ENCODE assay signal across 8 mouse cellular contexts in the genomic region with DNA sequence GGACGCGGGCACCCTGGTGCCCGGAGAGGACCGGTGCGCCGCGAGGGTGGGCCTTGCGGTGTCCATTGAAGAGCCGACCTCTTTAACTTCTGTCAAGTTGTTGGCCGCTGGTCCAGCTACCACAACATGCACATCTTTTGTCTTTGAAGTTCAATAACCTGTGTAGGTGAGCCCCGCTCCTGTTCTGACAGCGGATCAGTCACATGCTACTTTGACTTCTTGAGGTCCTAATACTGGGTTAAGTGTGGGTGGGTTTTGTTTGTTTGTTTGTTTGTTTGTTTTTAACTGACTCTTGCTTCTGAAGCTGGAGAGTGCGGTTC. TPM values are rescaled to one million over a fixed set of nuclear protein-coding genes. Genes with fewer than 3 reads are reported as not detected.
DNase-seq lines count a peak whose midpoint lies in the region; ATAC-seq and TF ChIP-seq lines count a peak whose summit lies in the region.

No protein-coding gene starts in this region.

- H3K36me3 ChIP-seq in hindbrain, postnatal 0 days (ENCODE audit: insufficient read depth, low read length), result no peaks in the 10 kb centered on the region
- H3K36me3 ChIP-seq in myocyte (ENCODE audit: control insufficient read depth, insufficient read depth), result no peaks in the 10 kb centered on the region

- peak overlapping the region; percentile 82 for H3ac ChIP-seq in myocyte (ENCODE audit: control insufficient read depth, insufficient read length)

- WGBS in hindbrain, postnatal 0 days, result 0% methylated on average over 13 of the region's 13 CpGs

- intact Hi-C loops in left cerebral cortex, adult 2 months (cut with DNase I), result loop anchor here (2.0 kb wide), 2 partner anchors 48 to 276 kb away; partner anchors contain the start of genes Hdlbp and Ing5
- intact Hi-C loops in left cerebral cortex, postnatal 25 days (cut with DNase I), result no loop called here

- H3K4me2 ChIP-seq in hindbrain, postnatal 0 days (ENCODE audit: low read depth, low read length), result peak overlapping the region; percentile 90
- peak overlapping the region; percentile 77 for H3K4me2 ChIP-seq in myocyte (ENCODE audit: low read depth)

- ATAC-seq in hindbrain, postnatal 0 days, result no peak
- no peak for ATAC-seq in megakaryocyte progenitor cell, adult 5-6 weeks (replicated peaks; ENCODE audit: poor library complexity)

- peak overlapping the region; percentile 77 for H3K27ac ChIP-seq in left cerebral cortex, adult 2 months
- peak overlapping the region; percentile 78 for H3K27ac ChIP-seq in bone marrow macrophage, adult 2 months (ENCODE audit: insufficient read depth, low read depth, low read length)
- peak overlapping the region; percentile 85 for H3K27ac ChIP-seq in hindbrain, postnatal 0 days

- peaks cover 67% of the 10 kb centered on the region for H3K79me2 ChIP-seq in myocyte (ENCODE audit: control insufficient read depth, insufficient read depth)

- DNase-seq in left cerebral cortex, adult 2 months (ENCODE audit: extremely low spot score in 1 of 2, low spot score in 2 of 2), result no peak
- DNase-seq in left cerebral cortex, postnatal 25 days (ENCODE audit: low spot score in 2 of 2), result no peak
- DNase-seq in hindbrain, postnatal 0 days (ENCODE audit: low spot score), result no peak
- DNase-seq in spleen, postnatal 4 days (ENCODE audit: low spot score in 2 of 2), result no peak
- no peak for DNase-seq in gastrocnemius, adult 18-20 months (ENCODE audit: low spot score)

- no peak for TF ChIP-seq POLR2A in bone marrow macrophage, adult 2 months (IDR thresholded peaks at IDR 0.05; ENCODE audit: borderline replicate concordance, low read depth, low read length)
- no peak for TF ChIP-seq POLR2A in myocyte (IDR thresholded peaks at IDR 0.05; ENCODE audit: insufficient read length, low read depth)

- no peaks in the 10 kb centered on the region for H3K27me3 ChIP-seq in hindbrain, postnatal 0 days (ENCODE audit: insufficient read depth, low read length)
- no peaks in the 10 kb centered on the region for H3K27me3 ChIP-seq in myocyte (ENCODE audit: control insufficient read depth, insufficient read depth, insufficient read length)

- peak overlapping the region; percentile 80 for H3K9ac ChIP-seq in hindbrain, postnatal 0 days (replicated peaks; ENCODE audit: low read length)

- peak overlapping the region; percentile 99 for H3K4me3 ChIP-seq in left cerebral cortex, adult 2 months
- peak overlapping the region; percentile 97 for H3K4me3 ChIP-seq in bone marrow macrophage, adult 2 months (ENCODE audit: insufficient read depth, low read length)
- H3K4me3 ChIP-seq in hindbrain, postnatal 0 days (ENCODE audit: low read length), result peak overlapping the region; percentile 99
- H3K4me3 ChIP-seq in myocyte, result peak overlapping the region; percentile 45

- peaks cover 37% of the 10 kb centered on the region for H3K4me1 ChIP-seq in bone marrow macrophage, adult 2 months (ENCODE audit: control insufficient read depth, insufficient read depth, low read length)
- peaks cover 6% of the 10 kb centered on the region; the same call in 1 of the 2 replicates for H3K4me1 ChIP-seq in hindbrain, postnatal 0 days (ENCODE audit: insufficient read depth, low read length)

- no peak for TF ChIP-seq CTCF in left cerebral cortex, adult 2 months (IDR thresholded peaks at IDR 0.05)
- no peak for TF ChIP-seq CTCF in bone marrow macrophage, adult 2 months (IDR thresholded peaks at IDR 0.05; ENCODE audit: low read depth, low read length)
- TF ChIP-seq CTCF in hindbrain, postnatal 0 days (IDR thresholded peaks at IDR 0.05; ENCODE audit: low read depth), result no peak

- no peaks in the 10 kb centered on the region for H3K9me3 ChIP-seq in hindbrain, postnatal 0 days (ENCODE audit: low read length)

TF ChIP-seq in myocyte, 11 proteins besides CTCF, POLR2A, EP300 and RAD21:
- TF ChIP-seq REST (IDR thresholded peaks at IDR 0.05; ENCODE audit: insufficient read depth, insufficient read length) (no peak), MAX (IDR thresholded peaks at IDR 0.05; ENCODE audit: low read depth) (no peak), TCF3 (IDR thresholded peaks at IDR 0.05; ENCODE audit: insufficient read length, low read depth) (no peak), MYOG (IDR thresholded peaks at IDR 0.05; ENCODE audit: control insufficient read depth in 1 of 3, insufficient read depth in 1 of 3, insufficient read length in 2 of 3, low read depth in 2 of 3) (no peak), TCF12 (IDR thresholded peaks at IDR 0.05; ENCODE audit: insufficient read depth, poor library complexity, severe bottlenecking) (no peak), MYOD1 (IDR thresholded peaks at IDR 0.05; ENCODE audit: control insufficient read depth in 1 of 3, insufficient read length in 2 of 3, low read depth in 2 of 3) (no peak), E2F4 (IDR thresholded peaks at IDR 0.05; ENCODE audit: insufficient read depth) (no peak), SRF (IDR thresholded peaks at IDR 0.05; ENCODE audit: control insufficient read depth, insufficient read length, low read depth) (no peak), POLR2AphosphoS2 (IDR thresholded peaks at IDR 0.05; ENCODE audit: insufficient read length, low read depth) (no peak), CEBPB (IDR thresholded peaks at IDR 0.05; ENCODE audit: insufficient read depth, poor library complexity, severe bottlenecking) (no peak)

RNA-seq across cellular contexts. Expression of gene Thap4, which starts 0.6 kb away (rescaled TPM):
- 10 to 100 TPM; 42.0 to 44.4 TPM for total RNA-seq in left cerebral cortex, adult 2 months (2021)
- total RNA-seq in left cerebral cortex, postnatal 25 days (2021), result 10 to 100 TPM; 39.6 TPM
- 22.1 and 22.2 TPM in 2 replicates for polyA plus RNA-seq in bone marrow macrophage, adult 2 months (2012; ENCODE audit: insufficient read depth, insufficient read length, missing spikeins)
- 41.5 and 58.7 TPM in 2 replicates for total RNA-seq in hindbrain, postnatal 0 days (2014; rRNA removed)
- polyA plus RNA-seq in hindbrain, postnatal 0 days (2015; fragmentation: Nextera tagmentation; extraction: Ambion mirVana), result 49.9 and 50.2 TPM in 2 replicates
- polyA plus RNA-seq in myocyte (2012; fragmentation: generic; extraction: Trizol), result 52.9 TPM
- total RNA-seq in megakaryocyte progenitor cell, adult 5-6 weeks (2015), result 40.9 and 47.0 TPM in 2 replicates
- 21.0 and 26.2 TPM in 2 replicates for total RNA-seq in megakaryocyte progenitor cell, adult 5-6 weeks (2017)
- 10 to 100 TPM; 77.0 to 87.1 TPM for total RNA-seq in gastrocnemius, adult 18-20 months (2021)

RNA-seq across cellular contexts. Expression of gene Atg4b, which starts 4.0 kb away (rescaled TPM):
- total RNA-seq in left cerebral cortex, adult 2 months (2021), result 10 to 100 TPM; 79.7 to 89.7 TPM
- 10 to 100 TPM; 73.6 to 79.9 TPM for total RNA-seq in left cerebral cortex, postnatal 25 days (2021)
- 43.8 and 51.6 TPM in 2 replicates for polyA plus RNA-seq in bone marrow macrophage, adult 2 months (2012; ENCODE audit: insufficient read depth, insufficient read length, missing spikeins)
- 51.1 and 75.8 TPM in 2 replicates for total RNA-seq in hindbrain, postnatal 0 days (2014; rRNA removed)
- polyA plus RNA-seq in hindbrain, postnatal 0 days (2015; fragmentation: Nextera tagmentation; extraction: Ambion mirVana), result 75.0 and 76.3 TPM in 2 replicates
- polyA plus RNA-seq in myocyte (2012; fragmentation: generic; extraction: Trizol), result 49.9 TPM
- 17.6 and 21.0 TPM in 2 replicates for total RNA-seq in megakaryocyte progenitor cell, adult 5-6 weeks (2015)
- total RNA-seq in megakaryocyte progenitor cell, adult 5-6 weeks (2017), result 50.7 and 58.5 TPM in 2 replicates
- total RNA-seq in gastrocnemius, adult 18-20 months (2021), result 10 to 100 TPM; 26.4 to 26.5 TPM

RNA-seq across cellular contexts. Expression of gene Dtymk, which starts 46.5 kb away (rescaled TPM):
- 10 to 100 TPM; 50.8 to 52.5 TPM for total RNA-seq in left cerebral cortex, adult 2 months (2021)
- 10 to 100 TPM; 47.7 to 53.3 TPM for total RNA-seq in left cerebral cortex, postnatal 25 days (2021)
- 36.8 and 46.8 TPM in 2 replicates for polyA plus RNA-seq in bone marrow macrophage, adult 2 months (2012; ENCODE audit: insufficient read depth, insufficient read length, missing spikeins)
- 74.4 and 76.0 TPM in 2 replicates for total RNA-seq in hindbrain, postnatal 0 days (2014; rRNA removed)
- polyA plus RNA-seq in hindbrain, postnatal 0 days (2015; fragmentation: Nextera tagmentation; extraction: Ambion mirVana), result 129 and 136 TPM in 2 replicates
- 81.4 TPM for polyA plus RNA-seq in myocyte (2012; fragmentation: generic; extraction: Trizol)
- total RNA-seq in megakaryocyte progenitor cell, adult 5-6 weeks (2015), result 234 TPM in 2 replicates
- total RNA-seq in megakaryocyte progenitor cell, adult 5-6 weeks (2017), result 229 and 230 TPM in 2 replicates
- 10 to 100 TPM; 15.1 to 16.1 TPM for total RNA-seq in gastrocnemius, adult 18-20 months (2021)

RNA-seq across cellular contexts. Expression of gene Ing5, which starts 48.5 kb away (rescaled TPM):
- total RNA-seq in left cerebral cortex, adult 2 months (2021), result 10 to 100 TPM; 12.8 to 15.2 TPM
- total RNA-seq in left cerebral cortex, postnatal 25 days (2021), result 10 to 100 TPM; 10.6 to 12.1 TPM
- polyA plus RNA-seq in bone marrow macrophage, adult 2 months (2012; ENCODE audit: insufficient read depth, insufficient read length, missing spikeins), result 10.7 and 12.4 TPM in 2 replicates
- 9.4 and 9.9 TPM in 2 replicates for total RNA-seq in hindbrain, postnatal 0 days (2014; rRNA removed)
- polyA plus RNA-seq in hindbrain, postnatal 0 days (2015; fragmentation: Nextera tagmentation; extraction: Ambion mirVana), result 7.0 and 7.1 TPM in 2 replicates
- 3.3 TPM for polyA plus RNA-seq in myocyte (2012; fragmentation: generic; extraction: Trizol)
- total RNA-seq in megakaryocyte progenitor cell, adult 5-6 weeks (2015), result 9.0 and 10.2 TPM in 2 replicates
- total RNA-seq in megakaryocyte progenitor cell, adult 5-6 weeks (2017), result 38.3 and 42.8 TPM in 2 replicates
- 1 to 10 TPM; 4.5 to 5.1 TPM for total RNA-seq in gastrocnemius, adult 18-20 months (2021)

Comparison
In these comparisons a context has a peak if more than half of its experiments do, and no peak if none do; other contexts are left out.
1. H3K4me3 ChIP-seq: peak in every context shown above with its lines; median percentile 99 in left cerebral cortex, adult 2 months; 99 in hindbrain, postnatal 0 days; 97 in bone marrow macrophage, adult 2 months; 45 in myocyte.